Mouse (Mus musculus) ovary, adult 18-20 months (tissue): Measurements from ENCODE around the gene Gosr2.

Experiments used
- DNase-seq: peaks from one replicate; pipeline ENCODE4 v3.0.0; 2022; ENCODE audit warnings: low spot score, mixed read lengths

The Gosr2 gene

DNA sequence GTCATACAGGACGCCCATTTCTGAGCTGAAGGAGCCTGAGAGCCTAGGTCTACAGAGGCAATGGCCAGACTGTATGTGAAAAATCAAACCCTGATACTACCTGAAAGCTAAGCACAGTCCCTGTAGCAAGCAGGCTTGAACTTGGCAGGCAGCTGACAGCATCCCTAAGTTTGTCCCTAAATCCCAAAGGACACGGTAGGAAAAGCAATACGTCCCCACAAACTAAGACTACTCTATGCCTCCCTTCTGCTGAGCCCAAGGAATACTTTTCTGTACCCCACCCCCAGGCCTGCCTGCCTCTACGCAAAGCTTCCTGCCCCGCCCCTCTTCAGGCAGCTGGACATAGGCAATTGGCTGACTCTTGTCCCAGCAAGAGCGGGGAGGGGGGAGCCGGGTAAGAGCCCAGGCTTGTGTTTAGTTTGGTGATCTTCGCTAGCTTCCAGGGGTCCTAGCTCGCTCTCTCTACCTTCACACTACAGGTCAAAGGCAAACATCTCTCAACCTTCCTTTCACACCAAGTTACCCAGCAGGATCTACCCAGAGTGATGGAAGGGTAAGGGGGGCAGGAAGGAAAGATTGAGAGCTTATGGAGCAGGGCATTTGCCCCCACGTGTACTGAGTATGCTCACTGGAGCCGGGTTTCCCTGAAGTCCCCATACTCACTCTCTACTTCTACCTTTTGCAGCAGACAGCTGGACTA, 49.6 kb downstream of the Gosr2 start:
- DNase-seq: no peak

GRCm38 (mm10) chr11:103646301-103646700, 51.4 kb downstream of the Gosr2 start:
- no peak for DNase-seq

DNA sequence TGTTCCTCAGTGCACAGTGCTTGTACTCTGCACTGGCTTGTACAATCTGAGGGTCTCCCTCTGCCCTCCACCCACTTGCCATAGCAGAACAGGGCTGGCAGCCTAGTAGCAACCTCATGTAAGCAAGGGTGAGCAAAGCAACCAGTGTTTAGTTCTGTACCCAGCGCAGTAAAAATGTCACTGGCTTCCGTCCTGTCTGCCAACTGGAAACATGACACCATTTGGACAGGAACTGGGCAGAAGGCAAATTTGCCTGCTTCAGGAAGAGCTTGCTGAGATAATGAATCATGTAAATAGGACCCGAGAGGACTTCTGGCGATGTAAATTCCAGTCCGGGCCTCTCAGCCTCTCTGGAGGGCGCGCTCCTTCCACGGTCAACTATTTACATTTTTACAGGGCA, 52.0 kb downstream of the Gosr2 start:
- DNase-seq: no peak

DNA sequence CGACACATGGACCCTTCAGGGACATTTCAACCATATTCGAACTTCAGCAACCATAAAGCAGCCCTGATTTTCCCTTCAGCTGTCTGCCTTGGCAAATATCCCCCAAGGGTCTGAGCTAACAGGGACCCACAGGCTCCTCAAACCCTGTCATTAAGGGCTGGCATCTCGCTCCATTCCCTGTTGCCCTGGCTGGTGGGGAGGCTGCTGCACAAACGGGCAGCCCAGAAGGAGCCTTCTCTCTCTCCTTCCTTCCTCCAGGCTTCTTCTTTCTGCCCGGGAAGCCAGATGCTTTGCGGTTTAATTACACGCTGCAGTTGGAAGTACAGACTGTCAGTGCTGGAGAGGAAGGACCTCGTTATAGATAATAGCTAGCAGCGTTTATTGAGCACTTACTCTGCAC, 54.5 kb downstream of the Gosr2 start:
- DNase-seq: no peak

DNA sequence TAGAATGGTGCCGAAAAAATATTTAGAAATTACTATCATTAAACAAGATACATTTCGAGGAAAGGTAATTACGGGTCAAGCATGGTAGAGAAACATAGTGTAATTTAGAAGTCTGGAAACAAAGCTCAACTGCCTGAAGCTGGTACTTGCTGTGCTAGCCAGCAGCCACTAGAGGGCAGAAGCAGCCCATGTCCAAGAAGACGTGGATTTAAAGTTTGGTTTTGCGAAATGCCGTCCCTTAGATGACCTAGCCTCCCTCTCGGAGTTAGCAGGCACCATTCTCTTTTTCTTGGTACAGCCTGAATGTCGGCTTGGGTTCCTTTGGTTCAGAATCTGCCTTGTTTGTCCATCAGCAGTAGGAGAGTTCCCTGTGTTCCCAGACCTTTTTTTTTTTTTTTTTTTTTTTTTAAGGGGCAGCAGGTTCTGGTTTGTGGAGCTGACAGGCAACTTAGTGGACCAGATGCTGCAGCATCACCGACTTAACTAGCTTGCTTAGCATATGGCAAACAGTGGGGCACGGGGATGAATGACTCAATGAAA, 58.2 kb downstream of the Gosr2 start:
- no peak for DNase-seq

DNA sequence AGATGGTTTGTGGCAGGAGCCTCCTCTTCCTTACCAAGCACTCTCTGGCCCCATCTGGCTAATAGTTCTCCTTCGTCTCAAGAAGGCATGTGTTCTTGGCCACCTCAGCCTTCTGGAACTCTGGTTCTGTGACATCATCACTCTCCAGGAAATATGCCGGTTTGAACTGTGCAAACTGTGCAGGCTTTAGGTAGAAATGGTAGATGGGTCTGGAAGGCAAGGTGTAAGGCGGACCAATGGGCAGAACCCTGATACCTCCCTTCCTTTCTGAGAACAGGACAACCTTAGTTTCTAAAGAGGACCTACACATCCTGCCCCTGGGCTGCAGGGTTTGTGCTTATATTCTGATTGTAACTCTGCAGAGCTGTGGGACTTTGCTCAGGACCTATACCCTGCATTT, 58.9 kb downstream of the Gosr2 start, which contains the start of gene Lyzl6:
Lyzl6 (minus strand) TSS at position 101 of the 400 bp plus-strand sequence.
- DNase-seq: no peak

DNA sequence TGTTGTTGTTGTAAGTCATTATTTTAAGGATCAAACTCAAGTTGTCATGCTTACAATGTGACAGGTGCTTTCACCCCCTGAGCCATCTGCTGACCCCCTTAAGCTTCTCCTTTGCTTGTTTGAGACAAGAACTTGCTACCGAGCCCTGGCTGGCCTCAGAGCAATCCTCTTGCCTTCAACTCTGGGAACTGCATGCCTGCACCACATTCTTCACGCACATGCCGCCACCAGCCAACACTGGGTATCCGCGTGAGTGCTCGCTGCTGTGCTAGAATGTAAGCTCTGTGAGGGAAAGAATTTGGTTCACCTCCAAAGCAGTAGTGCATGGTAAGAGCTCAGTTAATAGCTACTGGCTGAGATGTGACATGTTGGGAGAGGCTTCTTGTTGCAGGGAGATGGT, 61.4 kb downstream of the Gosr2 start:
- DNase-seq: no peak

GRCm38 (mm10) chr11:103635481-103635880, 62.2 kb downstream of the Gosr2 start:
- DNase-seq: no peak

- DNase-seq: no peak
Observed at GRCm38 (mm10) chr11:103634806-103635205, 62.9 kb downstream of the Gosr2 start.

DNA sequence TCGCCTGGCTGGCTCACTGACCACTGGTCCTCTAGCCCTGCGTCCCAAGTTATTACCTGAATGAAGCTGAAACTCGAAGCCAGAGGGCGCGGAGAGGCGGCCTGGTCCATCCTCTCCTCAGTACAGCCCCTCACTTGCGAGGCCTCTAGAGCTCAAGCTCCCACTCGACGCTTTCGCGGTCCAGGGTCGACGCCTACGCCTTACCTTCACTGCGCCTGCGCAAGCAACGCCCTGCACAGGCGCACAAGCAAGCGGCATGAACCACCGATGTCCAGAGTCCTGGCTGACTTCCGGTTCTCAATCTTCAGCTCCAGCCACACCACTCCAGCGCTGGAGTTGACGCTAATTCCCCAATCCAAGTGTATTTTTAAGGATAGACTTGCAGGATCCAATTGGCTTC, 70.2 kb downstream of the Gosr2 start:
- DNase-seq: no peak
